Mouse (Mus musculus) frontal cortex, postnatal 36 days (tissue): ENCODE data around the gene Garnl3.
"Not testable (repeated sequence)": the region's sequence is repeated elsewhere in the genome, so short reads cannot be mapped to it uniquely, and the experiment has no call there.

Experiments used
- DNase-seq, 2 experiments: peaks; one replicate each; pipeline ENCODE4 v3.0.0; 2022; ENCODE audit warnings: low spot score in 2 of 2

Garnl3 gene

GRCm38 (mm10) chr2:33154751-33155372 lies 23.4 kb upstream of the Garnl3 start:
- peak; percentile 85 to 88 for DNase-seq

- no peak for DNase-seq
Measured at GRCm38 (mm10) chr2:33146994-33147393, 15.5 kb upstream of the Garnl3 start.

- DNase-seq, result no peak
Measured at GRCm38 (mm10) chr2:33143292-33143691, 11.8 kb upstream of the Garnl3 start.

- DNase-seq, result no peak
Measured at GRCm38 (mm10) chr2:33138491-33138890, 7.0 kb upstream of the Garnl3 start.

- DNase-seq, result no peak
Measured at GRCm38 (mm10) chr2:33137731-33138130, 6.3 kb upstream of the Garnl3 start.

GRCm38 (mm10) chr2:33137244-33137643 lies 5.8 kb upstream of the Garnl3 start:
- DNase-seq, result no peak

- DNase-seq, result no peak
Measured at GRCm38 (mm10) chr2:33136366-33136765, 4.9 kb upstream of the Garnl3 start.

- DNase-seq, result no peak
Measured at GRCm38 (mm10) chr2:33134766-33135490, 3.5 kb upstream of the Garnl3 start.

- DNase-seq, result peak in 1 of 2 experiments; percentile 28
Measured at GRCm38 (mm10) chr2:33132306-33132705, 852 bp upstream of the Garnl3 start.

- peak; percentile 94 to 97 for DNase-seq
Measured at GRCm38 (mm10) chr2:33130526-33131483, 649 bp downstream of the Garnl3 start.

- no peak for DNase-seq
Measured at GRCm38 (mm10) chr2:33130141-33130525, 1.3 kb downstream of the Garnl3 start.

GRCm38 (mm10) chr2:33129696-33130095 lies 1.8 kb downstream of the Garnl3 start:
- DNase-seq, result peak; percentile 30 to 31

GRCm38 (mm10) chr2:33129005-33129404 lies 2.4 kb downstream of the Garnl3 start:
- no peak for DNase-seq

GRCm38 (mm10) chr2:33127271-33127670 lies 4.2 kb downstream of the Garnl3 start:
- DNase-seq, result no peak

- DNase-seq, result no peak
Measured at GRCm38 (mm10) chr2:33122856-33123255, 8.6 kb downstream of the Garnl3 start.

- DNase-seq, result no peak
Measured at GRCm38 (mm10) chr2:33100536-33100935, 30.9 kb downstream of the Garnl3 start.

- DNase-seq, result not testable (repeated sequence)
Measured at GRCm38 (mm10) chr2:33097326-33097725, 34.1 kb downstream of the Garnl3 start.

GRCm38 (mm10) chr2:33095221-33095671 lies 36.2 kb downstream of the Garnl3 start:
- DNase-seq, result peak; percentile 63

- peak in 1 of 2 experiments; percentile 44 for DNase-seq
Measured at GRCm38 (mm10) chr2:33090620-33091520, 40.6 kb downstream of the Garnl3 start.

- DNase-seq, result not testable (repeated sequence)
Measured at GRCm38 (mm10) chr2:33090033-33090400, 41.4 kb downstream of the Garnl3 start.
